Mouse (Mus musculus) CH12.LX (cell line): ENCODE data around the gene Bhlhe40.

Experiments used
- CTCF ChIP-seq, 2 experiments: IDR thresholded peaks in 1 of 2; conservative IDR thresholded peaks in 1 of 2; 2 replicates each; pipeline ENCODE4 v1.5.1; 2011 to 2012; ENCODE audit warnings: low read depth in 2 of 2, low read length in 2 of 2, improper control_type of control experiment in 1 of 2, inconsistent platforms in 1 of 2, mild to moderate bottlenecking in 1 of 2, moderate library complexity in 1 of 2
- MAX ChIP-seq: IDR thresholded peaks from 2 replicates; pipeline ENCODE4 v1.6.1; 2011; ENCODE audit warnings: low read length, improper control_type of control experiment
- ZNF384 ChIP-seq: IDR thresholded peaks from 2 replicates; pipeline ENCODE4 v1.6.1; 2012; ENCODE audit warnings: low read depth, low read length, improper control_type of control experiment, inconsistent platforms

DNA sequence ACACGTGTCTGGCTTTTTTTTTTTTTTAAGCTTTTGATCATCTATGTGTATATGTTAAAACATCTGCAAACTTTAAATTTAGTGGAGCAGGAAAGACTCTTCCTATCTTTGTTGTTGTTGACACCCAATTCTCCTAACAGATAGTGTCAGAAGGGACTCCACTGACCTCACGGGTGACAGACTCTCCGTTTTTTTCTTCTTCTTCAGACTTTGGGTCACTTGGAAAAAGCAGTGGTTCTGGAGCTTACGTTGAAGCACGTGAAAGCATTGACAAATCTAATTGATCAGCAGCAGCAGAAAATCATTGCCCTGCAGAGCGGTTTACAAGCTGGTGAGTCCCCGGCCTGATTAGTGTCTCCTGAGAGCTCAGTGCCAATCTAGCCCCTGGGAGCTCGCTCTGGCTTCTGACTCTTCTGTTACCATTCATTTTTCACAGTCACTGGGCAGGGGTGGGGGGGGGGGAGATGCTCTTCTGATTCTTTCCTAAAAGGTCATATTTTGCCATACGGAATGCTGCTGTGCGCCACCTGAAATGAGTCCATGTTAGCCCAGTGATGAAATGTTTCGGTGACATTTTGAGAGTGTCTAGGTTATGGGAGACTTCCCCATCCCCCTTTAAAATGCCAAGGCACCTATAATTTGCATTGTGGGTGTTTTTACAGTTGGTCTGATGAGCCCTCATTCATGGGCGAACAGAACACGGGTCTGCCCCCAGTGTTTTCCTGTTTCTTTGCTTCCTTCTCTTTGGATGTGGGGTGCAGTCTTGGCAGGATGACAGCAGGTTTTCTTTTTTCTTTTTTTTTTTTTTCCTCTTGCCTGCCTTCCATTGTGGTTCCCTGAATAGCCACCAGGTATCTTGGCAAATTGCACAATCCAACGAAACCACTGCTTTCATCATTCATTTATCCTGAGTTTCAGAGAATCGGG lies 2.1 kb downstream of the Bhlhe40 start:
- TF ChIP-seq MAX (0 out of 2 replicates have a peak, but pooled peaks have one; percentile 37), CTCF (conservative IDR thresholded peaks at IDR 0.05 in 1 of 2, IDR thresholded peaks at IDR 0.05 in 1 of 2; ENCODE audit: low read depth in 2 of 2, low read length in 2 of 2) (no peak), ZNF384 (peak; percentile 55)
